Mouse (Mus musculus) gastrocnemius, postnatal 4 days (tissue): ENCODE results near the gene Il20rb. TPM values are rescaled to one million over a fixed set of nuclear protein-coding genes. Genes with fewer than 3 reads are reported as not detected.

Experiments
- DNase-seq, 2 experiments: peaks; one replicate each; pipeline ENCODE4 v3.0.0; 2021 to 2022; ENCODE audit warnings: low spot score in 2 of 2, mixed read lengths in 2 of 2
- total RNA-seq, 2 experiments: library from RNA; stranded (reverse); gene quantifications; 2 replicates each; pipeline ENCODE4 v1.2.3; 2021

The Il20rb gene
- total RNA-seq, 2 experiments from 2014 or later, result 4.8 to 5.4 TPM

DNA sequence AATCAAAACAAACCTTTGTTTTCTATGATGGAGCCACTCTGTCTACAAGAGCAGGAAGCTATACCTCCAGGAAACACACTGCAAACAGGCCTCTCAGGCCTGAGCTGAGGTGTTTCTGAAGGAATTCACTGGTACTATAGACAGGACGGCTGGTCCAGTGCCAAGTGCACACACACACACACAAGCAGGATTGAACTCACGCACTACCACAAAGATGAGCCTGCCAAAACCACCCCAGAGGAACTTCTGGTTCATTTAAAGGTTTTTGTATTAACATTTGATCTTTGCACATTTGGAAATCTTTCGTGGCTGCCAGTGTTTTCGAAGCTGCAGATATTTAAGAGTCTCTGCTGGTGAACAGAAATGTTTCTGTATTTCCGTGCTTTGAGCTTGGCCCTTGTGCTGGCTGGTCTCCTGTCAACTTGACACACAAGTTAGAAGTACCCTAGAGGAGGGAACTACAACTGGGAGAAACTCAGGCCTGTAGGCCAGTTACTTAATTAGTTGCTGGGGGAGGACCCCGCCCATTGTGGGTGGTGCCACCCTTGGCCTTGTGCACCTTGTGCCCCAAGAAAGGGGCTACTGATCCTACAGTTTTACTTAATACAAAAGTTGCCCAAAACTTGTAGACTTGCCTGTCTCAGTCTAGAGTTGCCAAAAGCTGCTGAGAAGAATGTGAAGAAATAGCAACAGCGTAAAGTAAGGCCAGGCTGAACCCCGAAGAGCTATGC is 49.6 kb downstream of the Il20rb start:
- no peak for DNase-seq

DNA sequence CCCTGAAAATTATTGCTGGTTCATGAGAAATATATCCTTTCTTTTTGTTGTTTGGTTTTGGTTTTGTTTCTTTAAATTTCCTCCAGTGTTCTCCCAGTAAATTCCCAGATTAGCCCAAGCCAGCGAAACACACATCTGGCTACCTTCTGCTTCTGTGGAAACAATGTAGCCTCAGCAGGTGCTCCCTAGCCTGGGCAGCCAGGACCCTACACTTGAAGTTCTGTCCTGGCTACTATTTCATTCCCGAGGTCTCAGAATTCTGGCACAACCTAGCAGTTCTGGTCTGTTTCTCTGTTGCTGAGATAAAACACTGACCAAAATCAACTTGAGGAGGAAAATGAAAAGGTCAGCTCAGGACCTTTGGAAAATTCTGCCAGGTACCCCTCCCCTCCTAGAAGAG is 55.2 kb downstream of the Il20rb start:
- no peak for DNase-seq

DNA sequence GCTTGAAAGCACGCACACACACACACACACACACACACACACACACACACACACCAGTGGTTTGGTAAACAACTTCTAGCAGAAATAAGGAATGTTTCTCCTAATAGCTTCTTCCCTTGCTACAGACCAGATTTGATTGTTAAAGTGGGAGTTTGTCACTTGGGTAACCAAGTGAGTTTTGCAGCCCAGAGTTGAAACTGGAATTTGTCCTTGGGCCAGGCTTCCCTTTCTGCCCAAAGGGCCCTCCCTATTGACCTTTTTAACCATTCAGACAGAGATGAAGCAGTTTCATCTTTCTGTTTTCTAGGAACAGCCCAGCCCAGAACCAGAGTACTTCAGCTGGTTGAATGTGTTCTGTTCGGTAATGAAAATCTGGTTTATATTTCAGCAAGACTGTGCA is 55.7 kb downstream of the Il20rb start:
- no peak for DNase-seq

DNA sequence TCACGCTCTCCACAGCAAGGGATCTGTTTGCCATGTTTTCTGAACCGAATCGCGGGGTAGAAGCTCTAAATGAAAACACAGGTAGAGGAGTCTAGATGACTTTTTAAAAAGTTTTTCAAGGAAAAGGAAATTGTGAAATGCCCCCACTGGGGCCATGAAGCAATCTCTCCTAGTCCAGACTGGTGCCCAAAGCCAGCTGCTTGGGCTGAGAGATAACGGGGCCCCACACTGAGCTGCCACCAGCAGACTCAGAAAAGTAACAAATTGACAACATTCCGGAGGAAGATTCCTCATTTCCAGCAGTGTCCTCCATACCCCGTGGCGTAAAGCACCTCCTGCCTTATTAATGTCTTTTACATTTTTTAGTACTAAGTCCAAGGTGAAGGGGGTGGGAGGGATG is 66.9 kb downstream of the Il20rb start:
- DNase-seq, result no peak

DNA sequence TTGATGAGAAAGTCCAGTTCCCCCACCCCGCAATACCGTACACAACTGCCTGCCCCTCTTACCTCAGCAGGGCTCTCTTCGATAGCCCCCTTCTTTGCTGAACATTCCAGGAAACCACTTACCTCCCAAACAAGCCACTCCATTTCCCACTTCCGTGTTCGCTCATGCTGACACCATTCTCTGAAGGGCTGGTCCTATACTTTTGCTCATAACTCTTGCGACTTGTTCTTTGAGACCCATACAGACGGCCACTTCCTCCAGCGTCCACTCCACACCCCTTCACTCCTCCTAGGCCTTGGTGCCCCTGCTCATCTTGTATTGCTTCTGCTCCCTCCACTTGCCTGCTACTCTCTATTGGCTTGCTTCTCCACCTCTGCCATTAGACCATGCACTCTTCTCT is 67.5 kb downstream of the Il20rb start:
- DNase-seq, result no peak

DNA sequence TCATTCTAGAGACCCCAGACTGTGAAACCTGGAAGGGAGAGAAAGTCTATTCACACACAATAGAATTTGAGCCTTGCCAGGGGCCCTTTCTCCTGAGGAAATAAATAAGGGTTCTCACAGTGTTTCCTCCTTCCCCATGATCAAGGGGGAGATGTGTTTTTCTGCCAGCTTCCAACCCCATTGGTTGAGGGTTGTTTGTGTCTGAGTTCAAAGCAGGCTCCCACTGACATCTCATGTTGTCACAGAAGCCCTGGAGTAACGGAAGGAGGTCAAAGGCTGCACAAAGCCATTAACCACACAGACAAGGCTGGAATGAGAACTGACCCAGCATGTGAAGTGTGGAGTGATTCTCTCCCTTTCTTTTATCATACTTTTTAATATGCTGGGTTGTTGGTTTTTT is 69.8 kb downstream of the Il20rb start:
- DNase-seq, result no peak

DNA sequence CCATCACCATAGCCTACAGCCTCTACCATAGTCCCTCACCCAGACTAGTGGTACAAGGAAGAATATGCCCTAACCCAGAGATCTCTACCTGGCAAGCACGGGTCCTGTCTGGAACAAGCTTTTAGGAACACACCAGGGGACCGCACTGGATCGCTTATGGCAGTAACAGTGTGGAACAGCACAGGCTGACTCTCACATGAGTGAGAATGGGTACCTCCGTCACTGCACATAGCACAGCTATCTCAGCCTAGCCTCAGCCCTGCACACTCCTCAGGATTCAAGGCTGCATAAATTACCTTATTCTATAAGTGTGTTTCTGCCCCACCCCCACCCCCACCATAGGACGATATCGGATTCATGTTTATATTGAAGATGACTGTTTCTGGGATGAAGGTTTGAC is 70.3 kb downstream of the Il20rb start:
- no peak for DNase-seq

DNA sequence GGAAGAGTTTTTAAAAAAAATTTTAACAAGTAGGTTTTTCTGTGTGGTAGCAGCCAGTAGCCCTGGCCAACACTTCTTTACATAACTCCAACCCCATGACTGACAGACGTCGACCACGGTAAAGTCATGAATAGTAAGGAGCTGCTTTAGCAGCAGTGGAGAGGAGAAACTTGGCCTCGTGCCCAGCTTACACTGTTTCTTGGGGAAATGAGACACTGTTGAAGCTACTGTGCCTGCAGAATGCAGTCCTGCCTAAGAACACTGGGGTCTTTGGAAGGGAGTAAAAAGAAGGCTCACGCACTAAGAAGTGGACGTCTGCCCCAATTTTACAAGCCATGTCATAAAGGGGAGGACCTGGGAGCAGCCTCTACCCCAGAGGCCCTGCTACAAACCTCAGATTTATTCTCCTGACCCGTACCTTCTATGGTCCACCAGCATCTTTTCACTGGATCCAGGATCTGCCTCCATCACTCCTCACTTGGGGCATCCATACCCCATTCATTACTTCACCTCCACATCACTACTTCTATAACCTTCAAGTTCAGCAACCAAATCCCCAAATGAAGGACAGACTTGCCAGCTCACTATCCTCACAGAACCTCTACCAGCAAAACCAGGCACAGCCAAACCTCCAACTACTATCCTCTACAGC is 71.1 kb downstream of the Il20rb start:
- peak in 1 of 2 experiments; percentile 35 for DNase-seq

Other genes with a start within 250 kb of the Il20rb start
- 10 to 100 TPM; 44.6 to 46.7 TPM for gene Nck1, start 59.3 kb upstream of the Il20rb start, total RNA-seq
- gene Slc35g2, start 84.3 kb upstream of the Il20rb start, total RNA-seq, result 1 to 10 TPM; 1.8 to 2.0 TPM
- gene Stag1, start 111.0 kb upstream of the Il20rb start, total RNA-seq, result 10 to 100 TPM; 59.5 to 67.5 TPM